Mouse (Mus musculus): ENCODE data around the gene Pla2g4e. TPM values are rescaled to one million over a fixed set of nuclear protein-coding genes. Genes with fewer than 3 reads are reported as not detected.
A peak's percentile ranks its signal among the peaks of the same experiment; 100 is the strongest.

Gene Pla2g4e
- total and polyA plus RNA-seq, 3 experiments = 3.5 to 5.9 (median 4.0) TPM

DNA sequence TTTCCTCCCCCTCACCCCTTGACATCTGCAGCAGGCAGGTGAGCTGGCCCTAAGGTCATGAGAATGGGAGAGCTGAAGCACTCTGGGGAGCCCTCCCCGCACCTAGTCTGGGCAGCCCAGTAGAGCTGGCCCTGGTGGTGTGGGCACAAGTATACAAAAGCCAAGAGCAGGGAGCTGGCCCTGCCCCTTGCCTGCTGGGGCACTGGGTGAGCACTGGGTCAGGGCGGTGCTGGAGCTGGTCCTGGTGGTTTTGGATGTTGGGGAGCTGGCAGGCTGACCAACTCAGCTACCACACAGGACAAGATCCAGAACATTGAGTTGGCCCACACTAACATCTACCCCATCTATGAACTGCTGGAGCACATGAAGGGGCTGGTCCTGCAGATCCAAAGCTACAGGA is 85.7 kb downstream of the Pla2g4e start:
- Histone ChIP-seq H3K4me3 (no peak overlapping the region), H3K9ac (ENCODE audit: low read depth, low read length) (no peak overlapping the region), H3K4me1 (ENCODE audit: control insufficient read depth, insufficient read depth, low read length) (no peaks in the 10 kb centered on the region; the same call in none of the 2 replicates), H3K27ac (peak overlapping the region; percentile 26; the same call in 1 of the 2 replicates), H3K27me3 (ENCODE audit: control insufficient read depth, insufficient read depth, low read length) (no peaks in the 10 kb centered on the region), H3K36me3 (ENCODE audit: control insufficient read depth, insufficient read depth, low read length) (no peaks in the 10 kb centered on the region), H3K79me2 (replicated peaks; ENCODE audit: control insufficient read depth, insufficient read depth, low read length) (no peaks in the 10 kb centered on the region)
- 89% methylated on average over 2 of the region's 2 CpGs for WGBS
- TF ChIP-seq EP300 (IDR thresholded peaks at IDR 0.05; ENCODE audit: insufficient read depth, low read depth, low read length) = no peak
- TF ChIP-seq POLR2A (IDR thresholded peaks at IDR 0.05; ENCODE audit: insufficient read depth, low read depth, low read length) = no peak
- no peak for TF ChIP-seq CTCF (IDR thresholded peaks at IDR 0.05)
- intact Hi-C loops (cut with DNase I) = no loop called here
- DNase-seq = no peak

DNA sequence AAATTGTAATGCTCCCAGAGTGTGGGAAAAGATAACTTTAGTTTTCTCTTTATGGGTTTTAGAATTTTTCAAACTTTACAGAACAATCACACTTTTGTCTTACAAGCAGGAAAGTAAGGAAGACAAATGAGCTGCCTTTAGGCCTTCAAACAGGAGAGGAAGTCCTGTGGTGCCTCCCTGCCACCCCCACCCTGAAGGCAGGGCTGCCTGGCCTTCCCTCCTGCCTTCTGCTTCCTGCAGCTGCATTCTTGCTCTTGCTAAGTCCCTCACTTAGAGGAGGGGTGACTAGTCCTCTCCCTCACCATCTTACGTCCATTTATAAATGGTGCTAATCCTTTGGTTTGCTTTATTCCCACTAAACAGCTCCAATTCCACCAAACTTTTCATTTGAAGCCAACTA is 86.3 kb downstream of the Pla2g4e start:
- no peak overlapping the region for H3K27ac ChIP-seq
- DNase-seq = peak in 1 of 2 experiments; percentile 46
- intact Hi-C loops (cut with DNase I) = no loop called here

DNA sequence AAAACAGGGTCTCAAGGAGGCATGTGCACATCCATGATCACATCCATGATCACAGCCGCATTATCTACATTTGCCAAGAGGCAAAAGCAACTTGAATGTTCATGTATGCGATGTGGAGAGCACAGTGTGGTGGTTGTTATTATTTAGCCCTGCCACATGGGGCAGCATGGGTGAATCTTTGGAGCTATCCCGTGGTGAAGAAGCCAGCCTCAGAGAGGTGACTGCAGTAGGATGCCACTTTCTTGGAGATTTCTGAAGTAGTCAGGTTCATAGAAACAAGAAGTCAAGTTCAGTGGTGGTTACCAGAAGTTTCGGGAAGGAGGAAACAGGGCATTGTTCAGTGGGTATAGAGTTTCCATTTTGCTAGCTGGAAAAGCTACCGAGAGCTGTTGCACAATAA is 87.1 kb downstream of the Pla2g4e start:
- no peaks in the 10 kb centered on the region for H3K79me2 ChIP-seq (replicated peaks; ENCODE audit: control insufficient read depth, insufficient read depth, low read length)
- H3K9ac ChIP-seq (ENCODE audit: low read depth, low read length) = no peak overlapping the region
- WGBS = 50% methylated on average over 5 of the region's 5 CpGs
- no peaks in the 10 kb centered on the region for H3K36me3 ChIP-seq (ENCODE audit: control insufficient read depth, insufficient read depth, low read length)
- H3K4me3 ChIP-seq = no peak overlapping the region
- no peaks in the 10 kb centered on the region; the same call in none of the 2 replicates for H3K4me1 ChIP-seq (ENCODE audit: control insufficient read depth, insufficient read depth, low read length)
- no peak overlapping the region for H3K27ac ChIP-seq
- no peak for TF ChIP-seq CTCF (IDR thresholded peaks at IDR 0.05)
- no peak for TF ChIP-seq POLR2A (IDR thresholded peaks at IDR 0.05; ENCODE audit: insufficient read depth, low read depth, low read length)
- no peak for TF ChIP-seq EP300 (IDR thresholded peaks at IDR 0.05; ENCODE audit: insufficient read depth, low read depth, low read length)
- DNase-seq = no peak
- intact Hi-C loops (cut with DNase I) = no loop called here
- H3K27me3 ChIP-seq (ENCODE audit: control insufficient read depth, insufficient read depth, low read length) = no peaks in the 10 kb centered on the region

More for the DNA sequence above, 86.3 kb downstream of the Pla2g4e start:
- Histone ChIP-seq H3K4me1 (ENCODE audit: control insufficient read depth, insufficient read depth, low read length) (no peaks in the 10 kb centered on the region; the same call in none of the 2 replicates), H3K9ac (ENCODE audit: low read depth, low read length) (no peak overlapping the region), H3K79me2 (replicated peaks; ENCODE audit: control insufficient read depth, insufficient read depth, low read length) (no peaks in the 10 kb centered on the region), H3K27me3 (ENCODE audit: control insufficient read depth, insufficient read depth, low read length) (no peaks in the 10 kb centered on the region), H3K4me3 (no peak overlapping the region), H3K36me3 (ENCODE audit: control insufficient read depth, insufficient read depth, low read length) (no peaks in the 10 kb centered on the region)
- TF ChIP-seq CTCF (IDR thresholded peaks at IDR 0.05) (no peak), EP300 (IDR thresholded peaks at IDR 0.05; ENCODE audit: insufficient read depth, low read depth, low read length) (no peak), POLR2A (IDR thresholded peaks at IDR 0.05; ENCODE audit: insufficient read depth, low read depth, low read length) (no peak)
- WGBS = 50% methylated on average over 1 of the region's 1 CpGs

DNA sequence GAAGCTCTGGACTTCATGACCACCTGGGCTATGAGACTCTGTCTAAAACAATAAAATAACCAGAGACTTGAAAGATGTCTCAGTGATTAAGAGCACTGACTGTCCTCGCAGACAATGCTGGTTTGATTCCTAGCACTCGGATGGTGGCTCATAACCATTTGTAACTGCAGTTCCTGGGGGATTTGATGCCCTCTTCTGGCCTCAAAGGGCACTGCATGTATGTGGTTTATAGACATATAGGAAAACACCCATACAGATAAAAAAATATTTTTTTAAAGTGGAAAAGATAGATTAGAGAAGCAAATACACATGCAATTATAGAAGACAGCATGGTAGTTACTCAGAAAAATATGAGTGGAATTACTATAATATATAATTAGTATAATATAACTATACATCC is 87.5 kb downstream of the Pla2g4e start:
- WGBS = 82% methylated on average over 2 of the region's 2 CpGs
- no peaks in the 10 kb centered on the region; the same call in none of the 2 replicates for H3K4me1 ChIP-seq (ENCODE audit: control insufficient read depth, insufficient read depth, low read length)
- H3K27ac ChIP-seq = no peak overlapping the region
- peak; percentile 50 for TF ChIP-seq CTCF (IDR thresholded peaks at IDR 0.05)
- TF ChIP-seq EP300 (IDR thresholded peaks at IDR 0.05; ENCODE audit: insufficient read depth, low read depth, low read length) = no peak
- no peaks in the 10 kb centered on the region for H3K79me2 ChIP-seq (replicated peaks; ENCODE audit: control insufficient read depth, insufficient read depth, low read length)
- H3K27me3 ChIP-seq (ENCODE audit: control insufficient read depth, insufficient read depth, low read length) = no peaks in the 10 kb centered on the region
- DNase-seq = no peak
- H3K9ac ChIP-seq (ENCODE audit: low read depth, low read length) = no peak overlapping the region
- intact Hi-C loops (cut with DNase I) = no loop called here
- H3K36me3 ChIP-seq (ENCODE audit: control insufficient read depth, insufficient read depth, low read length) = no peaks in the 10 kb centered on the region
- H3K4me3 ChIP-seq = no peak overlapping the region

DNA sequence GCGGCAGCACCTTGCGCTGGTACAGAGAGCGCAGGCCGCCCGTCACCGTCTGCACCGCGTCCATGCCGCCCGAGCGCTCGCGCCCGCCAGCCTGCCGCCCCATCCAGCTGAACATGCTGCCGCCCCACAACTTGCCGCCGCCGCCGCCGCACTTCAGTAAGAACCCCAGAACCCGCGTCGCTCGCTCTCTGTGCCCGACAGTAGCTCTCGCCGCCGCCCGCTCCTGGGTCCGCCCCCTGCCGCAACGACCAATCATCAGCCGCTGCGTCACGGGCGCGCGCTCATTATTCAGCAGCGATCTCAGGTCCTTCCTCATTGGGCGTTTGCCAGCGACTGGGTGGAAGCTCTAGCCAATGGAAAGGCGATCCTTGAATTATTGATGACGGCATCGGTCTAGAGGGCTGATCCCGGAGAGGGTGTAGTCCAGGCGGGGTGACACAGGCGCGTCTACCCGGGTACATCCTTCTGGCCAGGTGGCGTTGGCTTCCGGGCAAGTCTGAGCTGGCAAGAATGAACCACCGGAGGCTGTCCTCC is 90.7 kb downstream of the Pla2g4e start, which contains the start of gene Ehd4:
Gene Ehd4, minus strand, starts transcription at position 246 of the 534 bp plus-strand sequence.
- peaks cover 2% of the 10 kb centered on the region for H3K4me1 ChIP-seq (ENCODE audit: control insufficient read depth, insufficient read depth, low read length)
- no peaks in the 10 kb centered on the region for H3K79me2 ChIP-seq (replicated peaks; ENCODE audit: control insufficient read depth, insufficient read depth, low read length)
- peak; percentile 99 for DNase-seq
- intact Hi-C loops (cut with DNase I) = loop anchor here (5.0 kb wide), 1 partner anchor 177 kb away; no protein-coding TSS in a partner anchor
- H3K27me3 ChIP-seq (ENCODE audit: control insufficient read depth, insufficient read depth, low read length) = no peaks in the 10 kb centered on the region
- peak; percentile 54; the same call in 1 of the 2 replicates for TF ChIP-seq EP300 (IDR thresholded peaks at IDR 0.05; ENCODE audit: insufficient read depth, low read depth, low read length)
- peak; percentile 67 for TF ChIP-seq POLR2A (IDR thresholded peaks at IDR 0.05; ENCODE audit: insufficient read depth, low read depth, low read length)
- TF ChIP-seq CTCF (IDR thresholded peaks at IDR 0.05) = no peak; the same call in 1 of the 2 replicates
- peak within 1 kb of the TSS; percentile 98 for H3K4me3 ChIP-seq
- H3K27ac ChIP-seq = peak within 1 kb of the TSS; percentile 96
- peaks cover 10% of the 10 kb centered on the region for H3K36me3 ChIP-seq (ENCODE audit: control insufficient read depth, insufficient read depth, low read length)
- peak within 1 kb of the TSS; percentile 92 for H3K9ac ChIP-seq (ENCODE audit: low read depth, low read length)
- 0% methylated on average over 53 of the region's 53 CpGs for whole genome bisulfite sequencing

DNA sequence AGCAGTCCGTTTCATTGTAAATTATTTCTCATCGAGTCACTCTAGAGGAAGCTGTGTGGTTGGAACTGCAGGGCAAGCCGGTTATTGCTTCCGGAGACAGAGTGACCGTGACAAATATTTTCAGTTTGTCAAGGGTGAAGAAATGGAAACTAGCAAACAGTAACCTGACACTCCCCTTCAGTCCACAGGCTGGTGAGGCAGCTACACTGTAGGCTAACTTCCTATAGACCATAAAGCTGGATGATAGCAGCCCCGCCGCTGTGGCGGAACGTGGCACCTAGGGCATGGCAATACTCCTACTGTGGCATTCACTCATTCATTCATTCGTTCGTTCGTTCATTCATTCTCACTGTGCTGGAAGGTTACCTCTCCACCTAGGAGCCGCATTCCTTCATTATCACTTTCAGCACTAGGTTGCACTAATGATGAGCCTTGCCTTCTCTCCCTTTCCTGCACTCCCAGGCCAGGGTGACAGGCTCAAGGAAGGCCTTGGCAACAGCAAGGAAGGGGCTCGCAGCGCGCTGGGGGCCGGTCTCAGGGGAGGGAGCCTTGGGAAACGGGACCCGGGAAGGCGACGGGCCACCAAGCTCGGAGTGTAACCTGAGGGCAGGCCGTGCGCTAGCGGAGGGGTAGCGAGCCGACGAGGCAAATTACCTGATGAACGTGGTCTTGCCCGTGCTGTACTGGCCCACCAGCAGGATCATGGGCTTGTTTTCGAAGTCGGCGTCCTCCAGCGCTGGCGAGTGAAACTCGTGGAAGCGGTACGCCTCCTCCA is 91.4 kb downstream of the Pla2g4e start:
- Histone ChIP-seq H3K9ac (ENCODE audit: low read depth, low read length) (peak overlapping the region; percentile 92), H3K27ac (peak overlapping the region; percentile 96), H3K79me2 (replicated peaks; ENCODE audit: control insufficient read depth, insufficient read depth, low read length) (no peaks in the 10 kb centered on the region), H3K36me3 (ENCODE audit: control insufficient read depth, insufficient read depth, low read length) (peaks cover 14% of the 10 kb centered on the region), H3K27me3 (ENCODE audit: control insufficient read depth, insufficient read depth, low read length) (no peaks in the 10 kb centered on the region), H3K4me1 (ENCODE audit: control insufficient read depth, insufficient read depth, low read length) (peaks cover 2% of the 10 kb centered on the region), H3K4me3 (peak overlapping the region; percentile 98)
- peak in 1 of 2 experiments; percentile 46 for DNase-seq
- under 1% methylated on average over 38 of the region's 38 CpGs for WGBS
- no peak for TF ChIP-seq CTCF (IDR thresholded peaks at IDR 0.05)
- TF ChIP-seq POLR2A (IDR thresholded peaks at IDR 0.05; ENCODE audit: insufficient read depth, low read depth, low read length) = peak; percentile 38
- intact Hi-C loops (cut with DNase I) = loop anchor here (2.0 to 5.0 kb wide), 3 partner anchors 19 to 176 kb away; no protein-coding TSS in a partner anchor

All from heart, adult 2 months (tissue).